Mouse (Mus musculus) heart, postnatal 36 days (tissue): ENCODE measurements around the gene Higd2a. TPM values are rescaled to one million over a fixed set of nuclear protein-coding genes. Genes with fewer than 3 reads are reported as not detected.
A peak's percentile ranks its signal among the peaks of the same experiment; 100 is the strongest.

Experiments
- DNase-seq, 2 experiments: peaks; one replicate each; pipeline ENCODE4 v3.0.0; 2021 to 2022
- intact Hi-C: fragments of 180-260 bp; cut with DNase I; formaldehyde crosslinking; loops from one replicate; pipeline ENCODE4 v1.15.1; 2025
- total RNA-seq, 2 experiments: library from RNA; stranded (reverse); gene quantifications; 2 replicates each; pipeline ENCODE4 v1.2.3; 2021

The Higd2a gene
- total RNA-seq, 2 experiments from 2014 or later, result 194 to 196 TPM

DNA sequence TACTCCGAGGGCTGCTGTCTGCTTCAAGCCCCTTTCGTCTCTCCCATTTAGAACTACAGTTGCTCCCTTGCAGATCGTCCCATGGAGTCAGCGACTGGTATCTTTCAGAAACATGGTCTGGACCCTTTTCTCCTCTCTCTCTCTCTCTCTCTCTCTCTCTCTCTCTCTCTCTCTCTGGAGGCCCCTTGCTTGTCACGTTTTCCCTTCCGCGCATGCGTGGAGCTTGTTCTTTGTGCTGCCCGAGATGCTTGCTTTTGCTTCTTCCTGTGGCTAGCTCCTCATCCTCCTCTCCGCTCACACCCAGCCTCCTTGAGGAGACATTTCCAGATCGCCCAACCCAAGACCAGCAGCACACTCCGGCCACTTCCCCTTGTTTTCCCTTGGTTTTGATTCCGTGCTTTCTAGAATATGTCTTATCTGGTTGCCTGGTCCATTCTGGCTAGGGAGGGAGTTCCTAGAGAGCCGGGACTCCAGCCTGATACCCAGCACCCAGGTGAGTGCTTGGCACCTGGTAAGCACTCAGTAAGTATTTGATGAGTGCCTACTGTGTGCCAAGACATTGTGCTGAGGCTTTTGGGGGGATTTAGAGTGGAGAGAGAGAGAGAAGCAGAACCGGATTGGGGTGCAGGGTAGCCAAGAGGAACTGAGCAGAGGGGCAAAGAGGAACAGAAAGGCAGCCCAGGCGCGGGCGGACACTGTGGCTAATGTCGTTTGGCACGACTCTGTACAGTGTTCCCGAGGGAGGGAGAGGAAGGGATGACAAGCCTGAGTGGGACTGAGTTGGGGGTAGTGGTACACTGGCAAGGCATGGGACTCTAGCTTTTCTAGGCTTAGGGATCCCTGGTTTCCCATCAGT lies 12.1 kb upstream of the Higd2a start:
- DNase-seq, result peak in 1 of 2 experiments; percentile 36
- intact Hi-C loops, result no loop called here

DNA sequence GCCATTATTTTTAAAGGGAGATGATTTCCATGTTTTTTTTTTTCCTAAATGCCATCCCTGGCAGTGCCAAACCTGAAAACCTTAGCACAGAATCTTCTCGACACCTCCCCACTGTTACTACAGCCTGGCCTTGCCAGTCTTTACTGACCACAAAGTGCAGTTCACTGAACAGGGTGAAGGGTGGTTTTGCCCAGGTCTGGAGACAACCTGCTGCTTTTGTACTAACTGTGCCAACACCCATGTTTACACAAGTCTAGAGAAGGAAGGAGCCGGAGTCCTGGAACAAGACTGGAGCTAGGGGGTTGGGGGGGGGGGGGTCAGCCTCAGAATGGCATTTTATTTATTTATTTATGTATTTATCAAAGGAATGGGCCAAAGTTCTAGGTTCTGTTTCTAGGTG lies 8.6 kb upstream of the Higd2a start:
- intact Hi-C loops, result no loop called here
- DNase-seq, result no peak

DNA sequence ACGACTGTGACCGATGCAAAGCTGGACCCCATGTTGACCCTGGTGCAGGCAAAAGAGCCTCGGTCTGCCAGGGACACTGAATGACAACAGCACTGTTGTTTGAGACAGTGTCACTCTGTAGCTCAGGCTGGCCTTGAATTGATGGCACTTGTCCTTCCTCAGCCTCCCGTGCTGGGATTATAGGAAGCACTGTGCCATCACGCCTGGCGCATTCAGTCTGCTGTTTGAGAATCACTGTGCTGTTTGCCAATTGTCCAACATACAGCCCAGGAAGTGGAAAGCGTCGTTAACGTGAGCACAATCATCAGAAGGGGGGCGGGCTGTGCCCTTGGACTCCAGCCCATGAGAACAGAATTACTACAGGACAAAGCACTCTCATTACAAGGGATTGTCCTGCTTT lies 7.9 kb upstream of the Higd2a start:
- no peak for DNase-seq
- intact Hi-C loops, result no loop called here

DNA sequence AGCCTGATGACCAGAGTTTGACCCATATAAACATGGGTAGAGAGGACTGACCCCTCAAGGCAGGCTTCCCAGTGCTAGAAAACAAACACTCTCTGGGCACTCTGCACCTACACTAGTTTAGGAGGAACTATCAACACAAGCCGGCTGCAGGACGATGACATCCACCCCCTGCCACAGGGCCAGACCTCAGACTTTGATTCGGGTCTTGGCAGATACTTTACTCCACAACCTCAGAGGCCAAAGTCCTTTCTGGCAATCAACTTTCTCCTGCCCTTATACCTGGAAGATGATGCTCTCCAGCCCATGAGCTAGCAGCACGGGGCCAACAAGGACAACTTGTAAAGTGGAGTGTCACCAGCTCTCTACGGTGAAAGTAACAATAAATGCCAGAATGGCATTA lies 7.1 kb upstream of the Higd2a start:
- intact Hi-C loops, result no loop called here
- DNase-seq, result no peak

DNA sequence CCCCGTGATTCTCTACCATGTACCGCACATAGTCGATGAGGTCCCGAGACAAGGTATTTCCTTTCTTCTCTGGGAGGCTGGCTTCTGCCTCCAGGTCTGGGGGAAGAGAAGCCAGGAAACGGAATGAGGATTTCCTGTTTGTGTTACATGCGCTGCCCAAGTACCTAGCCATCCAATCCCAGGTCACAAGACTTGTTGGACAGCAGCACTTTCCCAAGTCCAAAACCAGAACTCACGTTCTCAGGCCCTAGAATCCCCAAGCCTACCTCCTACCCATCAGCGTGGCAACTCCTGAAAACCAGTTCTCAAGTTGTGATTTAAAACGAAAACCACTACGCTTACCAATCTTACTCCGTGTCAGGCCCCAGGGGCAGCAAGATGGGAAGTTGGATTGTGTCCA lies 4.2 kb upstream of the Higd2a start:
- intact Hi-C loops, result no loop called here
- no peak for DNase-seq

DNA sequence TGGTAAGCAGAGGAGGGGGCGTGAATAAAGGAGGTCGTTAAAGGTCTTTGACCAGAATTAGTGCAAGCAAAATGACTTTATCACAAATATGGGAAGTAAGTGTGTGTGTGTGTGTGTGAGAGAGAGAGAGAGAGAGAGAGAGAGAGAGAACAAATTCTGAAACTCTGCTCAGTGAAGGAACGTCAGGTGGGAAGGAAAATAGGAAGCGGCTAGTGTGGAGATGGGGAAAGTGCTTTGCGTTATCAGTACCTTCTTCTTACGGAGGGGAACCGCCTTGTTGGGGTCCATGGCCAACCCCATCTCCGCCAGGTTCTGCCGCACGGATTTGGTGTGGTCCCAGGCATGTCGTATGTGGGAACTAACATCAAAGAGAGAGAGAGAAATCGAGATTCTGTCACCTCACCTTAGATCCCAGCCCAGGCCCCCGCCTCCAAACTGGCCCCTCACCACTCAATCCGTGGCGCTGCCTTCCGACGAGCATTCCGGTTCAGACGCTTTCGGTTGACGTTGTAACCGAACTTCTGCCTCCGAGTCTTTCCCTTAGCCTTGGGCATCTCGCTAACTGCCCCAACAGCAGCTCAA lies 502 bp upstream of the Higd2a start:
- intact Hi-C loops, result no loop called here
- no peak for DNase-seq

DNA sequence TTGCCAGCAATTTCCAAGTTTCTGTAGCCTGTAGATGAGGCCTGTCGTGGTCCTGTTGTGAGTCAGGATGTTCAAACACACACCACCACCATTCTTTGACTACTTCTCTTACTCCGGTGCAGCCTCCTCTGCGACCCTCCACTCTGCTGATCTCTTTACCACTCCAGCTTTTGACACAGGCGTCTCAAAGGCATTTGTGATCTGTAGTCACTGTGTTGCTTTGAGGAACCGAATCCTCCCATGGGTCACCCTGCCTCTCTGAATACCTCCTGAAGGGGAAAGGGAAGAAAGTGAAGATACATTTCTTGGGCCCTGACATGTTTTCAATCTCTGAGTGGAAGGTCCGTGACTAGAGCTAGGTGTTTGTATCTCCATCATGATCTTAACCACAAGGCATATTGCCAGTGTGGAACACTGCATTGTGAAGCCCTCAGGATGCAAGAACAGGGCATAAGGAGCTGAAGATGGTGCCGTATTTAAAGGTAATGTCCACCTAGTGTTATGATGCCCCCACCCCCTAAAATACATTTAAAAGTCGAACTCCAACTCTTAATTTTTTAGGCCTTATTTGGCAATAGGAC lies 1.9 kb downstream of the Higd2a start:
- intact Hi-C loops, result loop anchor here (2.0 kb wide), 1 partner anchor 19 kb away; the partner anchor contains the start of gene Cltb
- DNase-seq, result no peak

DNA sequence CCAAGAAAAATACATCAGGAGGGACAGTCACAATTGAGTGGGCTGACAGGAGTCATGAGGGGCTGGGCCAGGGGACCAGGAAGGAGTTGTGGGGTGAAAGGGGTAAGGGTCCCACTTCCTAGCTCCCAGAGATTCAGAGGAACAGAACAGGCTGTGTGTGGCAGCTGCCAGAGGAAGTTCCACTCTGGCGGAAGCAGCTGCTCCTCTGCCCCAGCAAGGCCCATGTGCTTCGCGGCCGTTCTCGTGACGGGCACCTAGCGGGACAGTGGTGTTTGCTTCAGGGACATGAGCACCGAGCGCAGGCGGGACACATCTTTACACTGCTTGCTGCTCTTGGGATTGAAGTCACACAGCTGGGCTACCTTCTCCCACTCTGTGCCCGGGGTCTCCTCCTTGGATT lies 3.6 kb downstream of the Higd2a start:
- intact Hi-C loops, result no loop called here
- DNase-seq, result no peak

DNA sequence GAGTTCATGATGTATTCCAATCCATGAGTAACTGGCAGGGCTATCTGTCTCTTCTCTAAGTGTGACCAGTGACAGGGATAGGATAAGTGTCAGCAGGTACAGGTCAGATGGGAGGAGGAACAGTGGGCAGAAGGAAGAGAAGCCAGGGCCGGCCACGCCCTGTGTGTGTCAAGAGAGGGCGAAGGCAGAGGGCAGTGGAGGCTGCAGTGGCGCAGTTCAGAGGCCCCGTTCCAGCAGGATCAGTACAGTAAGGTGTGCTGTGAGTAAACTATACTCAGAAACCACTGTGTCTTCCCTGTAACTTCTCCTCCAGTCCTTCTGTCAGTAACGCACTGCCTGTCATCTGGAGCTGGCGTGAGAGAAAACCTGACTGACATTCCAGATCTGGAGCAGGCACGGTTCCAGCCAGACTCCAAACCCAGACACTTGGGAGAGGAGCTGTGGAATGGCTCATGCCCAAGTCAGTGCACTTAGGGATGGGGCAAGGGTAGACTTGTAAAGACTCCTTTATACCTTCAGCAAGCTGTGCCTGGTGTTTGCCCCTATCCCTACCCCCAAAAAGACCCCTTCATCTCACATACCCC lies 6.2 kb downstream of the Higd2a start:
- intact Hi-C loops, result no loop called here
- DNase-seq, result peak in 1 of 2 experiments; percentile 27

DNA sequence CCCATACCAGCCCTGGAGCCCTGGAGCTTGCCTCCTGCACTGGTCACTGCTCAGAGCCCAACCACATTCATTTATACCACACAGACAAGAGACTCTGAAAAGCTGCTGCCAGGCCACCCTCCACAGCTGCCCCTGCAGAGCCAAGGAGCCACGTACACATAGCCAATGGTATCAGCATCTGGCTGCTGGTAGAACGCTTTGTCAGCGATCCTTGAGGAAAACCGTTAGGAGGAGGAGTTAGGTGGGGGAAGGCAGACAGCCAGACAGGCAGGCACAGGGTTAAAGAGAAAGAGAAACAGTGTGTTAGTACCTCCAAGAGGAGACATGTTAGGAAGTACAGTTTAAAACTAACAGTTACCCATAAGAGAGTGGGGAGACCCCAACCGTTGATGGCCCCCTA lies 6.9 kb downstream of the Higd2a start:
- intact Hi-C loops, result no loop called here
- DNase-seq, result no peak

DNA sequence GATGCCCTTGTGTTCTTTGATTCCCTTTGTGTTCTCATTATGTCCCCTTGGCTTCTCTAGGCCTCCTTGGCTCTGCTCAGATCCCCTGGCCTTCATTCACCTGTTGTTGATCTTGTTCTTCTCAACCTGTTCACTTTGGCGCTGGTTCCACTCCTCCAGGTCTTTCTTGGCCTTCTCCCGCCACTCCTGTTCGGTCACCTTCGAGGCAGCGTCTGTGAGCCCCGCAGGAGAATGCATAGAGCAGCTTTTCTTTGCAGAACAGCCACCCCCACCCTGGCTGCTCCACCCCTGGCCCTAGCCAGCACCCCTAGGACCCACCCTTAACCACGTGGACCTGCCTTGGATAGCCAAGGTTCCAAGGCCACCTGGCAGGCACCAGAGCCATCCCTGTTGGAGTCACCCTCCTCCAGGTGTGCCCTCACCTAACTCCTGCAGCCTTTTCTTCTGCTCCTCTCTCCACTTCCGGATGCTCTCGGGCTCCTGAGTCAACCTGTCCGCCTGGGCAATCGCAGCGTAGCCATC lies 8.7 kb downstream of the Higd2a start:
- intact Hi-C loops, result no loop called here
- DNase-seq, result no peak

DNA sequence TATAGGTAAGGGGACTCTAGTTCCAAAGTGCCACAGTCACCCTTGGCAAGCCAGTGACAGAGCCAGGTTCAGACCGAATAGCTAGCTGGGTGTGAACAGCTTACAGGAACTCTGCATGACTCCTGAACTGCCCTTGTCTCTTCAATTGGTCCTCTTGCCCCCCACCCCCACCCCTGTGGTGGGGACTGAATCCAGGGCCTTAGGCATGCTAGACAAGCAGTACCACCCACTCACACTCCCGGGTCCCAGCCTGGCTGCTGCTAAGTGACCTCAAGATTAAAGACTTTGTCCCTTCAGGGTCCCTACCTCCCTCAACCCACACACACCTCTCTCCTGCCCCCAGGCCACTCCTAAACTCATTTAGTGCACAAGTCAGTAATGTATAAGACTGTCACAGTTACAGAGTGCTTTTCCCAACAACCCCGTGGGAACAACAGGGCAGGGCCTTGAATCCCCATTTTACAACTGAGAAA lies 12.7 kb downstream of the Higd2a start:
- intact Hi-C loops, result no loop called here

DNA sequence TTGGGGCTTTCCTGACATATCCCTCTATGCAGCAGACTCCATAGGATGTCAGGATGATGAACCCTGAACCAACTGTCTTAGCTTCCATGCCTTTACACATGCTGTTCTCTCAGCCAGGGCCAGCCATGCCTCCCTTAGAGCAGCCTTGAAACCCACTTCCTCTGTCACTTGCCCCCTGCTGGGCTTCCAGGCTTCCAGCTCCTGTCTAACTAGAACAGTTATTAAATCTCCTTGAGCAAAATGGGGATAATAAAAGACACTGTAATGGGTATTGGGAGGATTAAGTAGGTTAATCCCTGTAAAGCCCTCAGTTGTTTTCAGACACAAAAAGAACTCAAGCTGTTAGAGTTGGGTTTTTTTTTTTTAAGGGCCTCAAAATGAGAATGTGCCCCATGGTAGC lies 13.5 kb downstream of the Higd2a start:
- intact Hi-C loops, result no loop called here
- DNase-seq, result no peak

More for the DNA sequence above, 12.7 kb downstream of the Higd2a start:
- DNase-seq, result no peak

DNA sequence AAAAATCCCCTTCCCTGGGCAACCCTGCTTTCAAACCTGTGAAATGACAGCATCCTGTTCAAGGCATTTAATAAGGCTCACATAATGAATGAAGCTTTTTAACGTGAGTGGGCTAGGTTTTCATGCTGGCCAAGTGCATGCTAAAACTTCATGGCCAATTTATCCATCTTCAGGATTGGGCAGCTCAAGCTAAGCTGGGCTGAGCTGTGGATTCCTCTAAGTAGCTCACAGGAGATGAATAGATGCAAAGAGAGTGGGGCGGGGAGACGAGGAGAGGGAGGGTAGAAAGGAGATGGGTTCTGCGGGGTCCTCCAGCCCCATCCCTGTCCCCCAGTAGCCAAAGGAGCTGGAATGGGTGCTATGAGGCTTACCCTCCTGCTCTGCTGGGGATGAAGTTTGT lies 14.2 kb downstream of the Higd2a start:
- intact Hi-C loops, result no loop called here
- no peak for DNase-seq

DNA sequence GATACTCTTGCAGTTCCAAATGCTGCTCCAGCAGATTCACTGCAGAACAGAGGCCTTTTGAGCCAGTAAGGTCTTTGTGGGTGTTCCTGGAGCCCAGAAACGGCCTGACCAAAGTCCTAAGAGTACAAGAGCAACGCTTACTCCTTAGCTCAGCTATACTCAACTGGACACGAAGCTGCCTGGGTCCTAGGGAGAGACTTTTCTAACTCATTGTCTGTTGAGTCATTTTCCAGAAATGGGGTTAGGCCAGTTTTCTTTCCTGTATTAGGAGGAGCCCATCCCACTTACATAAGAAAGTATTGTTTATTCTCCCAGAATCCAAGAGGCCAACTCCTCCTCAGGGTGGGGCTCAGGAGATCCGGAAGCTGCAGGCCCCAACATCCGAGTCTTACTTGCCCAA lies 15.4 kb downstream of the Higd2a start:
- intact Hi-C loops, result no loop called here
- DNase-seq, result no peak

DNA sequence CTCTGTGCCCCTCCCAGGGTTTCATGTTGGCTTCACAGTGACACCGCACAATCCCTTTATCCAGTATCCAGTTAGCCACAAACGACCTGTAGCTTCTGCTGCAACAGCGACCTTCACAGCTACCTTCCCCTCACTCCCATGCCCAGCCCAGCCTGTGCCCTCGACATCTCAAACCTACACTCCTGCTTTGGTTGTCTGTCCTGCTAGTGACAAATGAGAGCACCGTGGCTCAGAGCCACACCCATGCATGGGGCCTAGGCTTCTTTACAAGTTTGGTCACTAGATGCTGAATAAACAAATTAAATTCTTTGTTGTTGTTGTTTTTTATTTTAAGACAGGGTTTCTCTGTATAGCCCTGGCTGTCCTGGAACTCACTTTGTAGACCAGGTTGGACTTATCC lies 17.2 kb downstream of the Higd2a start:
- intact Hi-C loops, result no loop called here
- no peak for DNase-seq

DNA sequence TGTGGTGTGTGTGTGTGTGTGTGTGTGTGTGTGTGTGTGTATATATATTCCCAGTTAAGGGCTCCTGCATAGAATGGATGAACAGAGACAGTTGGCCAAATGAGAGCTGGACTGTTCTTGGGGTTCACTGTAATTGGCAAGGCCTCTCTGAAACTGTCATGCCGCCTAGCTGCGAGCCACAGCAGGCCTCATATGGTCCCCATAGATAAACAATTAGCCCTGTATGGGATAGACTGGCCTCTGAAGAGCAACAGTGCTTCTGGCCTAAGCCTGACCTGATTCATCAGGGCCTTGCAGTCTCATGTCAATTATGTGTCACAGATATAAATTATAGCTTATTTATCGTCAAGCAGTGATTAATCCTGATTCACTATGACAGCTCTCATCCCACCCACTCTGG lies 18.0 kb downstream of the Higd2a start:
- DNase-seq, result no peak
- intact Hi-C loops, result no loop called here

DNA sequence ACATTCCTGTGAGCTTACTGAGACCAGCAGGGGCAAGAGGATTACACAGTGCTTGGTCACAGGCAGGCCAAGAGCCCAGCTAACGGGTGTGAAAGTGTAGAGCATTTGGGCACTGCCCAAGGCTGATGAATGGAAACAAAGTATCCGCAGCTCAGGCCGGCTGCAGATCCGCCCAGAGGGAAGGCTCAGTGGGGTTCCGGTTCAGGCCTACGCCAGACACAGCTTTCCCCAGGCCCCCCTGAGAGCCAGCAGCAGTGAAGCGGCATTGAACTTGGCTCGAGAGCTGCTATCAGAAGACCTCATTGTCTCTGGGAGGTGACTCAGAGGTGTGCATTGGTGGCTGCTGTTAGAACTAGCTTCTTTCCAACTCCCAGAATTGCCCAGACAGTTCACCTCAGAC lies 18.7 kb downstream of the Higd2a start:
- peak; percentile 32 to 36 for DNase-seq
- intact Hi-C loops, result no loop called here

DNA sequence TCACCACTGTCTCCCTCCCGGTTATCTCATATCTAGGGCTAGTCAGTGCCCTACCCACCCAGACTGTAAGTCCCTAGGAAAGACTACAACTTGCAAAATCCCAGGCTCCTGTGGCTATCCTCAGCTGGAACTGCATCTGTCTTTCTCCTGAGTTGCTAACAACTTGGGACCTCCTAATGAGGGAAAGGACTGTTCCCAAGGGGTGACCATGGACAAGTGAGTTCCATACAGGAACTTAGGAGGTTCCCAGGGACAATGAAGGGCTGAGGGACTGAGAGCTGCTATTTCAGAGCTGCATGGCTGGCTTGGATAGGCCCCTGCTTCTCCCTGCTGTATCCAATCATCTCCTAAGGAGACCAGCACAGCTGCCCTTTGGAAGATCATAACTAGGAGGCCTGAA lies 19.3 kb downstream of the Higd2a start:
- intact Hi-C loops, result no loop called here
- DNase-seq, result no peak

DNA sequence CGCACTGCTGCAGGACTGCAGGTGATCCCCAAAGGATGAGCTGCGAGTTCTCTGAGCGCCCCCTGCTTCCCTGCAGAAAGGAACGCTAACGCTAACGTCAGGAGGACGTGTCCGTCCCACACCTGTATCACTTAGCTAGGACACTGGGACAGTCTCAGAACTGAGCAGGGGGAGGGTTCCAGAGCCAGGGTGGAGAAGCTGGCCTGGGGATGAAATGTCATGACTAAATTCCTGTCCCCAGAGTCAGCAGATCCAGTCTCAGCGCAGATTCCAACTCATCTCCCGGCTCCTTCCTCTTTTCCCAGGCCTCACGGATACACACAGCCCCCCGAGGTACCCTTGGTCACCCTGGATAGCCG lies 20.6 kb downstream of the Higd2a start:
- intact Hi-C loops, result loop anchor here (2.0 kb wide), 2 partner anchors 20 to 36 kb away; partner anchors contain the start of genes Arl10, Higd2a and Nop16
- DNase-seq, result no peak
